Mouse (Mus musculus) splenic B cell, adult 2 months (primary cell): Measurements from ENCODE around the gene Tmem185a.
"Not testable (repeated sequence)": the region's sequence is repeated elsewhere in the genome, so short reads cannot be mapped to it uniquely, and the experiment has no call there.

ENCODE experiments used
- DNase-seq: peaks from one replicate; pipeline ENCODE4 v3.0.0-alpha.2; 2011; ENCODE audit warnings: low read depth, low spot score
- H3K27me3 ChIP-seq: 2 replicates; pipeline ENCODE4 v1.6.1; 2012; ENCODE audit warnings: mild to moderate bottlenecking, low read length, moderate library complexity, mixed read lengths; ENCODE audit not compliant: control insufficient read depth, poor library complexity, insufficient read depth, severe bottlenecking
- H3K36me3 ChIP-seq: 2 replicates; pipeline ENCODE4 v1.6.1; 2012; ENCODE audit warnings: mild to moderate bottlenecking, low read length, moderate library complexity, mixed read lengths; ENCODE audit not compliant: control insufficient read depth, poor library complexity, insufficient read depth, severe bottlenecking

Tmem185a gene

GRCm38 (mm10) chrX:70476792-70477776 lies at the start of gene Tmem185a:
TSS of gene Tmem185a (minus strand) at chrX:70477180.
- H3K36me3 ChIP-seq = no peaks in the 10 kb centered on the region
- peak; percentile 83 for DNase-seq

GRCm38 (mm10) chrX:70514413-70514812 lies 37.4 kb upstream of the Tmem185a start:
- not testable (repeated sequence) for DNase-seq, H3K36me3 ChIP-seq, H3K27me3 ChIP-seq

More at GRCm38 (mm10) chrX:70476792-70477776, at the start of gene Tmem185a:
- H3K27me3 ChIP-seq = no peaks in the 10 kb centered on the region

GRCm38 (mm10) chrX:70487328-70487727 lies 10.3 kb upstream of the Tmem185a start:
- DNase-seq, H3K36me3 ChIP-seq, H3K27me3 ChIP-seq: not testable (repeated sequence)

GRCm38 (mm10) chrX:70482154-70482553 lies 5.2 kb upstream of the Tmem185a start:
- H3K36me3 ChIP-seq = no peaks in the 10 kb centered on the region
- DNase-seq = no peak

GRCm38 (mm10) chrX:70478701-70479100 lies 1.7 kb upstream of the Tmem185a start:
- no peaks in the 10 kb centered on the region for H3K27me3 ChIP-seq
- no peaks in the 10 kb centered on the region for H3K36me3 ChIP-seq
- no peak for DNase-seq

More at GRCm38 (mm10) chrX:70482154-70482553, 5.2 kb upstream of the Tmem185a start:
- H3K27me3 ChIP-seq = no peaks in the 10 kb centered on the region

- H3K36me3 ChIP-seq = no peaks in the 10 kb centered on the region
- no peak for DNase-seq
- H3K27me3 ChIP-seq = no peaks in the 10 kb centered on the region
Measured at GRCm38 (mm10) chrX:70475215-70475765, 1.7 kb downstream of the Tmem185a start.

- Histone ChIP-seq H3K36me3 (no peaks in the 10 kb centered on the region), H3K27me3 (no peaks in the 10 kb centered on the region)
- DNase-seq = no peak
Measured at GRCm38 (mm10) chrX:70466897-70467296, 10.1 kb downstream of the Tmem185a start.

- no peak for DNase-seq
- no peaks in the 10 kb centered on the region for H3K36me3 ChIP-seq
- H3K27me3 ChIP-seq = no peaks in the 10 kb centered on the region
Measured at GRCm38 (mm10) chrX:70465489-70465888, 11.5 kb downstream of the Tmem185a start.

GRCm38 (mm10) chrX:70463621-70464020 lies 13.4 kb downstream of the Tmem185a start:
- H3K27me3 ChIP-seq = no peaks in the 10 kb centered on the region
- DNase-seq = no peak
- no peaks in the 10 kb centered on the region for H3K36me3 ChIP-seq

GRCm38 (mm10) chrX:70452359-70452758 lies 24.6 kb downstream of the Tmem185a start:
- not testable (repeated sequence) for DNase-seq, H3K36me3 ChIP-seq, H3K27me3 ChIP-seq

GRCm38 (mm10) chrX:70425473-70425872 lies 51.5 kb downstream of the Tmem185a start:
- not testable (repeated sequence) for H3K27me3 ChIP-seq, H3K36me3 ChIP-seq, DNase-seq
